Mouse (Mus musculus) megakaryocyte-erythroid progenitor cell, adult 5-6 weeks (primary cell): ENCODE data around the gene Larp4b. TPM values are rescaled to one million over a fixed set of nuclear protein-coding genes. Genes with fewer than 3 reads are reported as not detected.
"Not testable (repeated sequence)": the region's sequence is repeated elsewhere in the genome, so short reads cannot be mapped to it uniquely, and the experiment has no call there.

Experiments
- ATAC-seq: replicated peaks from 2 replicates; pipeline ENCODE4 v1.8.0; 2016; ENCODE audit warnings: mild to moderate bottlenecking, inconsistent platforms; ENCODE audit not compliant: severe bottlenecking, poor library complexity, low FRiP score, low TSS enrichment
- total RNA-seq, 2 experiments: library from RNA; stranded (forward) in 1 of 2; stranded (reverse) in 1 of 2; fragments of 200-1000, 215-1000 nt in 1 of 2; fragments of >200 nt in 1 of 2; fragmentation: Nextera tagmentation in 1 of 2; gene quantifications; 2 replicates each; pipeline ENCODE4 v1.2.3; 2014 to 2017

Larp4b gene
- total RNA-seq (2014; fragmentation: Nextera tagmentation) (76.6 and 80.3 TPM in 2 replicates), total RNA-seq (2017) (93.4 and 118 TPM in 2 replicates)

- ATAC-seq, result peak; percentile 93
Observed at GRCm38 (mm10) chr13:9093316-9094155, at the start of gene Larp4b. Larp4b (plus strand) TSS chr13:9093881.

- ATAC-seq, result no peak
Observed at GRCm38 (mm10) chr13:9044731-9045130, 49.0 kb upstream of the Larp4b start.

- ATAC-seq, result not testable (repeated sequence)
Observed at GRCm38 (mm10) chr13:9052049-9052691, 41.5 kb upstream of the Larp4b start.

- no peak for ATAC-seq
Observed at GRCm38 (mm10) chr13:9057277-9057676, 36.4 kb upstream of the Larp4b start.

GRCm38 (mm10) chr13:9058706-9059105, 35.0 kb upstream of the Larp4b start:
- no peak for ATAC-seq

- ATAC-seq, result no peak
Observed at GRCm38 (mm10) chr13:9061394-9061793, 32.3 kb upstream of the Larp4b start.

- ATAC-seq, result no peak
Observed at GRCm38 (mm10) chr13:9064196-9064595, 29.5 kb upstream of the Larp4b start.

GRCm38 (mm10) chr13:9066107-9066506, 27.6 kb upstream of the Larp4b start:
- ATAC-seq, result no peak

GRCm38 (mm10) chr13:9071008-9071407, 22.7 kb upstream of the Larp4b start:
- ATAC-seq, result no peak

- ATAC-seq, result no peak
Observed at GRCm38 (mm10) chr13:9073818-9074217, 19.9 kb upstream of the Larp4b start.

GRCm38 (mm10) chr13:9075825-9076592, 17.7 kb upstream of the Larp4b start:
- no peak for ATAC-seq

- ATAC-seq, result no peak
Observed at GRCm38 (mm10) chr13:9082128-9082883, 11.4 kb upstream of the Larp4b start.

GRCm38 (mm10) chr13:9094186-9094980, 702 bp downstream of the Larp4b start:
- ATAC-seq, result peak; percentile 11

- ATAC-seq, result no peak
Observed at GRCm38 (mm10) chr13:9099289-9099688, 5.6 kb downstream of the Larp4b start.

- no peak for ATAC-seq
Observed at GRCm38 (mm10) chr13:9100517-9100916, 6.8 kb downstream of the Larp4b start.

GRCm38 (mm10) chr13:9106246-9106645, 12.6 kb downstream of the Larp4b start:
- no peak for ATAC-seq

GRCm38 (mm10) chr13:9106992-9107858, 13.5 kb downstream of the Larp4b start:
- ATAC-seq, result peak; percentile 94

GRCm38 (mm10) chr13:9113735-9114134, 20.1 kb downstream of the Larp4b start:
- no peak for ATAC-seq
